Mouse (Mus musculus) limb, embryonic 14.5 days (tissue): ENCODE results near the gene Fgfr2. TPM values are rescaled to one million over a fixed set of nuclear protein-coding genes. Genes with fewer than 3 reads are reported as not detected.

ENCODE experiments used
- ATAC-seq: fragments of 200-750 bp; cut with Nextera tagmentation; 2 replicates; pipeline ENCODE4 v1.8.0; 2017; ENCODE audit warnings: low read depth, moderate number of reproducible peaks, moderate TSS enrichment; ENCODE audit not compliant: low FRiP score
- DNase-seq: peaks from one replicate; pipeline ENCODE4 v3.0.0-alpha.2; 2015; ENCODE audit warnings: low spot score
- H3K27ac ChIP-seq: fragments of 300-500 bp; sonication (generic); replicated peaks from 2 replicates; pipeline ENCODE4 v1.5.1; 2014; ENCODE audit warnings: low read depth, mild to moderate bottlenecking, low read length, moderate library complexity, mixed read lengths
- H3K27me3 ChIP-seq: fragments of 300-500 bp; sonication (generic); 2 replicates; pipeline ENCODE4 v1.6.1; 2014; ENCODE audit warnings: low read length, mixed read lengths; ENCODE audit not compliant: control insufficient read depth, insufficient read depth
- H3K36me3 ChIP-seq: fragments of 300-500 bp; sonication (generic); 2 replicates; pipeline ENCODE4 v1.6.1; 2014; ENCODE audit warnings: mild to moderate bottlenecking, low read length, moderate library complexity, mixed read lengths; ENCODE audit not compliant: control insufficient read depth, insufficient read depth
- H3K4me1 ChIP-seq: fragments of 300-500 bp; sonication (generic); 2 replicates; pipeline ENCODE4 v1.6.1; 2014; ENCODE audit warnings: antibody characterized with exemption, low read length, mixed read lengths; ENCODE audit not compliant: control insufficient read depth, insufficient read depth
- H3K4me2 ChIP-seq: fragments of 300-500 bp; sonication (generic); replicated peaks from 2 replicates; pipeline ENCODE4 v1.6.1; 2014; ENCODE audit warnings: low read depth, mild to moderate bottlenecking, low read length, moderate library complexity; ENCODE audit not compliant: severe bottlenecking
- H3K4me3 ChIP-seq: fragments of 300-500 bp; sonication (generic); replicated peaks from 2 replicates; pipeline ENCODE4 v1.5.1; 2014; ENCODE audit warnings: low read length
- H3K9ac ChIP-seq: fragments of 300-500 bp; sonication (generic); 2 replicates; pipeline ENCODE4 v1.6.1; 2014; ENCODE audit warnings: mild to moderate bottlenecking, low read depth, low read length, moderate library complexity; ENCODE audit not compliant: severe bottlenecking
- H3K9me3 ChIP-seq: fragments of 300-500 bp; sonication (generic); 2 replicates; pipeline ENCODE4 v1.6.1; 2016; ENCODE audit warnings: low read length; ENCODE audit not compliant: control insufficient read depth
- POLR2A ChIP-seq: fragments of 200-500 bp; IDR thresholded peaks from 2 replicates; pipeline ENCODE4 v1.8.0; 2012; ENCODE audit warnings: inconsistent platforms, mild to moderate bottlenecking, moderate library complexity, borderline replicate concordance; ENCODE audit not compliant: insufficient read depth, insufficient read length; ENCODE audit errors: extremely low read depth
- WGBS: fragments of 180-500 bp; shearing (Covaris S2); extraction: QIAGEN DNeasy Blood & Tissue Kit; methylation state at CpG from one replicate; pipeline ENCODE4 v1.1.7; 2014; 5-methylcytosine and 5-hydroxymethylcytosine counted together
- polyA plus RNA-seq, 2 experiments: library from polyadenylated mRNA; depleted of rRNA in 1 of 2; stranded (reverse) in 1 of 2; unstranded in 1 of 2; fragments of >200 nt; fragmentation: Nextera tagmentation in 1 of 2; extraction: Ambion mirVana in 1 of 2; gene quantifications; 2 replicates each; pipeline versions ENCODE4 v1.2.1 to v1.2.3; 2012 to 2014

Gene Fgfr2
- polyA plus RNA-seq, 2 experiments, result 131 to 133 TPM

DNA sequence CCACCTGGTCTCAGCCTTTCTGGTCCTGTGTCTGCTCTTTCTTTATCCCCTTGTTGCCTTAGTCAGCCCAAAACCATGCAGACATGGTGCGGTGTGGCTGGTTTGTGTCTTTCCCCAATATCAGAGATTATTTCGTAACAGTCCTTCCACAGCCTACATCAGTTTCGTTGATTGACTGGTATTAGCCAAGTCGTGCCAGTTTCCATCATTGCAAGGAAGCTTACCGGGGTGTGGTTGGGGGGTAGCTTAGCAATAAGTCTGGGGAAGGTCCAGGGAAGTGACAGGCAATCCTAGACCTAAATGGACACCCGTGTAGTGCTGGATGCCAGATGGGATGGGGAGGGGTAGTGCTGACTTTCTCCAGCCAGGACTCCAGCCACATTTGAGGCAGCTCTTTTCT is 1097.6 kb downstream of the Fgfr2 start:
- DNase-seq (no peak), ATAC-seq (no peak)
- Histone ChIP-seq H3K27me3 (no peaks in the 10 kb centered on the region), H3K4me3 (no peak overlapping the region), H3K27ac (no peak overlapping the region), H3K36me3 (no peaks in the 10 kb centered on the region), H3K4me2 (no peak overlapping the region), H3K9ac (no peak overlapping the region), H3K4me1 (peaks cover 3% of the 10 kb centered on the region; the same call in 1 of the 2 replicates), H3K9me3 (no peaks in the 10 kb centered on the region)
- TF ChIP-seq POLR2A, result no peak
- 69% methylated on average over 6 of the region's 6 CpGs for WGBS

DNA sequence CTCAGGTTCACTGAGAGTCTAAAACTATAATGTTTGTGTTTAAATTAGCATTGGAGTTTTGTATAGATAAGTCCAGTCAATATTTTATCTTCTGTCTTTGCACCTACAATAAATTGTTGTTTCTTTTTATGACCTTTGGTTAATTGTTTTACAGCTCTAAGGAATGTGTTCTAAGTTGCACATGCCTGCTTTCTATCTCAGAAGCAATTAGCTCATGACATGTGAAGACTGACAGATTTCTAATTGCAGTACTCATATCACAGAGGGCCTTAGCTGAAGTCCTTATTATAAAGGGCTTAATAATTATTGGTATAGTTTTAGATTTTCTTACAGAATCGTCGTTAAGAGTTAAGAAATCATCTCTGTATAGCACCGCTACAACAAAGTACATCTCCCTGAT is 1107.2 kb downstream of the Fgfr2 start:
- Histone ChIP-seq H3K27ac (no peak overlapping the region), H3K9me3 (0 out of 2 replicates have a peak, but pooled peaks cover 2% of the 10 kb centered on the region), H3K4me2 (no peak overlapping the region), H3K4me1 (no peaks in the 10 kb centered on the region), H3K4me3 (no peak overlapping the region), H3K9ac (no peak overlapping the region), H3K27me3 (no peaks in the 10 kb centered on the region), H3K36me3 (no peaks in the 10 kb centered on the region)
- no peak for ATAC-seq
- no peak for TF ChIP-seq POLR2A
- no peak for DNase-seq
- WGBS, result 49% methylated on average over 3 of the region's 3 CpGs

- Histone ChIP-seq H3K27me3 (no peaks in the 10 kb centered on the region), H3K9ac (no peak overlapping the region), H3K4me1 (no peaks in the 10 kb centered on the region), H3K4me3 (no peak overlapping the region), H3K27ac (no peak overlapping the region), H3K36me3 (no peaks in the 10 kb centered on the region), H3K9me3 (0 out of 2 replicates have a peak, but pooled peaks cover 2% of the 10 kb centered on the region), H3K4me2 (no peak overlapping the region)
- WGBS, result 9% methylated on average over 3 of the region's 3 CpGs
- no peak for DNase-seq
- no peak for TF ChIP-seq POLR2A
- ATAC-seq, result no peak
Measured at GRCm38 (mm10) chr7:132015193-132015592, 1108.0 kb downstream of the Fgfr2 start.

DNA sequence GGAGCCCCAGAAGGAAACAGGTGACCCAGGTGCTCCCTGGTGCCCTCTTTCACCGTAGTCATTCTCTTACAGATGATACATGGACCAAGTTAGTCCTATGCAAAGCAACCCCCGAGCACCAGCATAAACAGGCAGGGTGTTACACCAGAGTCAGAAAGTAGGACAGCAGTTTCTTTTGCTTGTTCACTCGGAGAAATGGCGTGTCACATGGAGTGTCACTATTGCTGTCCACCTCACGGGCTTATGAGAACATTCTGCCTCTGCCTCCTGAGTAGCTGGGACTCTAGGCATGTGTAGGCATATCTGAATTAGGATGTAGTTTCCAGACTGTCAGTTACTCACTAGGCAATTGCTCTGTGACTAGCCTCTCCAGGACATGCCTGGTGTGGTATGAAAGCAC is 1109.2 kb downstream of the Fgfr2 start:
- Histone ChIP-seq H3K27ac (no peak overlapping the region), H3K4me3 (no peak overlapping the region), H3K27me3 (no peaks in the 10 kb centered on the region), H3K9ac (no peak overlapping the region), H3K36me3 (no peaks in the 10 kb centered on the region), H3K9me3 (no peaks in the 10 kb centered on the region), H3K4me1 (no peaks in the 10 kb centered on the region), H3K4me2 (no peak overlapping the region)
- 78% methylated on average over 5 of the region's 5 CpGs for WGBS
- no peak for TF ChIP-seq POLR2A
- ATAC-seq (no peak), DNase-seq (no peak)

GRCm38 (mm10) chr7:132012969-132013679 is 1110.0 kb downstream of the Fgfr2 start:
- no peak for TF ChIP-seq POLR2A
- H3K27ac ChIP-seq, result no peak overlapping the region
- H3K9ac ChIP-seq, result no peak overlapping the region
- H3K9me3 ChIP-seq, result no peaks in the 10 kb centered on the region
- H3K27me3 ChIP-seq, result no peaks in the 10 kb centered on the region
- DNase-seq (no peak), ATAC-seq (no peak)
- H3K36me3 ChIP-seq, result no peaks in the 10 kb centered on the region
- WGBS, result 31% methylated on average over 1 of the region's 1 CpGs
- no peak overlapping the region for H3K4me2 ChIP-seq
- no peak overlapping the region for H3K4me3 ChIP-seq
- H3K4me1 ChIP-seq, result no peaks in the 10 kb centered on the region
